Comparison of ENCODE assay signal across 10 mouse cellular contexts in the genomic region with DNA sequence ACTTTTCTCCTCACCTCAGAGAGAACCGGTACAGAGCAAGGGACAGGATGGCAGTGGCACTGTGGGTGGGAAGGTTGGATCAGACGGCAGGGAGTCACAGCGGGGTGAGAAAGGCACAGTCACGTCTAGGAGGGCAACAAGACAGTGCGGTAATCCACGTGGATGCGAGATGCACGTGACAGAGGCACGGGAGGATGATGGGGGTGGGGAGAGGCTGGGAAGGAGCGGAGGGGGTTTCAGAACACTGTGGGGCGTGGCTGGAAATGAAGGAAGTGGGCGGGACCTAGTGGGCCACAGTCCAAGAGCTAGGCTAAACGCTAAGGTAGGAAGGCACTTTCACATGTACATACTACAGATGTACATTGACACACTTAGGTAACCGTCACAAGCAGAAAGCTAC. TPM values are rescaled to one million over a fixed set of nuclear protein-coding genes. Genes with fewer than 3 reads are reported as not detected.
A peak's percentile ranks its signal among the peaks of the same experiment; 100 is the strongest.
DNase-seq lines count a peak whose midpoint lies in the region; ATAC-seq and TF ChIP-seq lines count a peak whose summit lies in the region.
"Had no signal": no experiment of that assay in that cellular context is flagged by ENCODE, and none has a peak within 500 bp of the region (broad histone marks: within the 10 kb centered on the region; RNA-seq: fewer than 3 reads in every experiment).

No protein-coding gene starts in this region.

- H3K4me2 ChIP-seq in forebrain, postnatal 0 days (ENCODE audit: low read depth): no peak overlapping the region
- no peak overlapping the region for H3K4me2 ChIP-seq in CH12.LX (ENCODE audit: insufficient read depth, low read depth, poor library complexity, severe bottlenecking)
- H3K4me2 ChIP-seq: embryonic facial prominence, embryonic 12.5 days had no signal

- peaks cover 34% of the 10 kb centered on the region for H3K36me3 ChIP-seq in forebrain, postnatal 0 days (ENCODE audit: insufficient read depth)
- H3K36me3 ChIP-seq in forebrain, embryonic 10.5 days (replicated peaks): peaks cover 41% of the 10 kb centered on the region
- no peaks in the 10 kb centered on the region for H3K36me3 ChIP-seq in CH12.LX (replicated peaks in 1 of 2; ENCODE audit: control insufficient read depth in 1 of 2, insufficient read depth in 1 of 2, low read length in 1 of 2)
- H3K36me3 ChIP-seq in megakaryocyte, embryonic 14.5 days (replicated peaks; ENCODE audit: low read length): no peaks in the 10 kb centered on the region

- no peaks in the 10 kb centered on the region for H3K9me3 ChIP-seq in forebrain, postnatal 0 days (ENCODE audit: low read length)
- H3K9me3 ChIP-seq in forebrain, embryonic 10.5 days: peaks cover 8% of the 10 kb centered on the region; the same call in 1 of the 2 replicates
- H3K9me3 ChIP-seq in CH12.LX (replicated peaks; ENCODE audit: low read length): no peaks in the 10 kb centered on the region
- H3K9me3 ChIP-seq in megakaryocyte, embryonic 14.5 days: peaks cover 15% of the 10 kb centered on the region

- no peak overlapping the region for H3K4me3 ChIP-seq in forebrain, postnatal 0 days (ENCODE audit: low read depth, low read length)
- H3K4me3 ChIP-seq in forebrain, embryonic 10.5 days: no peak overlapping the region
- H3K4me3 ChIP-seq in CH12.LX (replicated peaks in 1 of 3; ENCODE audit: low read depth in 2 of 3, low read length in 2 of 3, poor library complexity in 1 of 3): no peak overlapping the region
- H3K4me3 ChIP-seq in megakaryocyte, embryonic 14.5 days (replicated peaks): peak overlapping the region; percentile 73
- H3K4me3 ChIP-seq: embryonic facial prominence, embryonic 12.5 days had no signal

- H3K27me3 ChIP-seq in forebrain, postnatal 0 days (ENCODE audit: insufficient read depth, low read length): no peaks in the 10 kb centered on the region
- H3K27me3 ChIP-seq in forebrain, embryonic 10.5 days (ENCODE audit: poor library complexity, severe bottlenecking): no peaks in the 10 kb centered on the region
- no peaks in the 10 kb centered on the region for H3K27me3 ChIP-seq in CH12.LX (replicated peaks)
- H3K27me3 ChIP-seq in megakaryocyte, embryonic 14.5 days (replicated peaks): no peaks in the 10 kb centered on the region
- H3K27me3 ChIP-seq: embryonic facial prominence, embryonic 12.5 days had no signal

- TF ChIP-seq POLR2A in CH12.LX (IDR thresholded peaks at IDR 0.05; ENCODE audit: low read depth, low read length): no peak

- dilution Hi-C loops in CH12.LX (cut with MboI; ENCODE audit: extremely low pct_ligation_motif_present, extremely low pct_unique_long_range_greater_than_20kb, low sequenced_read_pairs): no loop called here

- H3K4me1 ChIP-seq in forebrain, postnatal 0 days (ENCODE audit: insufficient read depth): no peaks in the 10 kb centered on the region
- peaks cover 6% of the 10 kb centered on the region; the same call in 1 of the 2 replicates for H3K4me1 ChIP-seq in forebrain, embryonic 10.5 days
- H3K4me1 ChIP-seq in CH12.LX (ENCODE audit: control insufficient read depth in 1 of 2, insufficient read depth in 2 of 2): peaks cover 8 to 22% of the 10 kb centered on the region in 2 experiments
- peaks cover 4% of the 10 kb centered on the region; the same call in 1 of the 2 replicates for H3K4me1 ChIP-seq in megakaryocyte, embryonic 14.5 days
- H3K4me1 ChIP-seq: embryonic facial prominence, embryonic 12.5 days had no signal

- no peak for TF ChIP-seq RAD21 in CH12.LX (IDR thresholded peaks at IDR 0.05; ENCODE audit: low read depth, low read length)

- no peak for DNase-seq in forebrain, postnatal 0 days
- no peak for DNase-seq in forebrain, embryonic 10.5 days (ENCODE audit: extremely low spot score, low spot score)
- no peak for DNase-seq in CH12.LX (ENCODE audit: extremely low read depth)
- DNase-seq in induced T-regulatory cell, adult 2 months (ENCODE audit: low read depth): peak; percentile 27
- DNase-seq in urinary bladder, adult 2 months (ENCODE audit: low spot score): no peak
- no peak for DNase-seq in urinary bladder, postnatal 10 days (ENCODE audit: low spot score)
- DNase-seq in cerebellum, adult 9-11 months: no peak

- TF ChIP-seq EP300 in CH12.LX (IDR thresholded peaks at IDR 0.05; ENCODE audit: low read length): no peak

- no peak overlapping the region for H3K9ac ChIP-seq in forebrain, postnatal 0 days
- H3K9ac ChIP-seq in CH12.LX (ENCODE audit: insufficient read depth, low read depth): no peak overlapping the region
- H3K9ac ChIP-seq: embryonic facial prominence, embryonic 12.5 days had no signal

- in situ Hi-C loops in CH12.LX (cut with MboI; ENCODE audit: low pct_ligation_motif_present, low pct_unique_long_range_greater_than_20kb, low sequenced_read_pairs): no loop called here

- H3K27ac ChIP-seq in forebrain, postnatal 0 days (ENCODE audit: low read depth, low read length): no peak overlapping the region
- no peak overlapping the region for H3K27ac ChIP-seq in forebrain, embryonic 10.5 days
- no peak overlapping the region for H3K27ac ChIP-seq in CH12.LX (ENCODE audit: insufficient read depth, low read depth)
- H3K27ac ChIP-seq: embryonic facial prominence, embryonic 12.5 days; macrophage had no signal

- no peak for TF ChIP-seq CTCF in forebrain, postnatal 0 days (IDR thresholded peaks at IDR 0.05; ENCODE audit: low read depth)
- TF ChIP-seq CTCF in CH12.LX (conservative IDR thresholded peaks at IDR 0.05 in 1 of 2, IDR thresholded peaks at IDR 0.05 in 1 of 2; ENCODE audit: low read depth in 2 of 2, low read length in 2 of 2): no peak

- 54% methylated on average over 14 of the region's 14 CpGs for WGBS in forebrain, postnatal 0 days
- 59% methylated on average over 14 of the region's 14 CpGs for WGBS in forebrain, embryonic 10.5 days

- peak; percentile 36; the same call in 1 of the 2 replicates for ATAC-seq in forebrain, postnatal 0 days

- no peaks in the 10 kb centered on the region for H3K79me2 ChIP-seq in CH12.LX (replicated peaks; ENCODE audit: control insufficient read depth, extremely low read depth, insufficient read depth, poor library complexity, severe bottlenecking)

TF ChIP-seq in CH12.LX, 34 proteins besides CTCF, POLR2A, EP300 and RAD21:
- TF ChIP-seq CHD1 (IDR thresholded peaks at IDR 0.05; ENCODE audit: low read depth, low read length): no peak
- peak; percentile 67 for TF ChIP-seq BHLHE40 (IDR thresholded peaks at IDR 0.05; ENCODE audit: low read depth, low read length)
- TF ChIP-seq TCF12 (IDR thresholded peaks at IDR 0.05; ENCODE audit: low read depth, low read length): no peak

RNA-seq across cellular contexts. Expression of a gene that starts 41.4 kb away (rescaled TPM):
- 1.2 and 4.0 TPM in 2 replicates for total RNA-seq in forebrain, postnatal 0 days (2014; rRNA removed)
- polyA plus RNA-seq in forebrain, postnatal 0 days (2015; fragmentation: Nextera tagmentation; extraction: Ambion mirVana): 1.7 and 2.3 TPM in 2 replicates
- polyA plus RNA-seq in forebrain, embryonic 10.5 days (2016; fragmentation: Nextera tagmentation; extraction: Ambion mirVana): 3.3 and 3.5 TPM in 2 replicates
- total RNA-seq in CH12.LX (2012; rRNA removed): 4.0 and 5.9 TPM in 2 replicates
- 1.9 and 2.2 TPM in 2 replicates for total RNA-seq in CH12.LX (2014; rRNA removed)
- 9.2 and 11.9 TPM in 2 replicates for polyA plus RNA-seq in CH12.LX (2012; ENCODE audit: insufficient read length, low read depth)
- 6.2 and 7.3 TPM in 2 replicates for polyA plus RNA-seq in megakaryocyte, embryonic 14.5 days (2012; ENCODE audit: insufficient read depth, low replicate concordance)
- 5.7 and 6.6 TPM in 2 replicates for polyA plus RNA-seq in urinary bladder, adult 2 months (2012; rRNA removed)
